Mouse (Mus musculus) gastrocnemius, adult 2 months (tissue): ENCODE measurements around the gene Dera. TPM values are rescaled to one million over a fixed set of nuclear protein-coding genes. Genes with fewer than 3 reads are reported as not detected.

Source experiments
- DNase-seq: peaks from one replicate; pipeline ENCODE4 v3.0.0; 2022
- H3K27ac ChIP-seq: fragments of 200-600 bp; 2 replicates; pipeline ENCODE4 v1.8.1; 2022; ENCODE audit warnings: mild to moderate bottlenecking
- H3K4me3 ChIP-seq: fragments of 200-600 bp; 2 replicates; pipeline ENCODE4 v1.8.1; 2022; ENCODE audit warnings: mild to moderate bottlenecking, moderate library complexity
- CTCF ChIP-seq: fragments of 200-600 bp; IDR thresholded peaks from 2 replicates; pipeline ENCODE4 v1.8.1; 2022; ENCODE audit warnings: antibody characterized with exemption, mild to moderate bottlenecking, moderate library complexity
- intact Hi-C: fragments of 180-260 bp; cut with DNase I; formaldehyde crosslinking; loops from one replicate; pipeline ENCODE4 v1.15.1; 2025
- total RNA-seq, 2 experiments: library from RNA; stranded (reverse); gene quantifications; 2 replicates each; pipeline ENCODE4 v1.2.3; 2021

The Dera gene
- total RNA-seq, 2 experiments from 2014 or later, result 6.3 to 9.5 TPM

DNA sequence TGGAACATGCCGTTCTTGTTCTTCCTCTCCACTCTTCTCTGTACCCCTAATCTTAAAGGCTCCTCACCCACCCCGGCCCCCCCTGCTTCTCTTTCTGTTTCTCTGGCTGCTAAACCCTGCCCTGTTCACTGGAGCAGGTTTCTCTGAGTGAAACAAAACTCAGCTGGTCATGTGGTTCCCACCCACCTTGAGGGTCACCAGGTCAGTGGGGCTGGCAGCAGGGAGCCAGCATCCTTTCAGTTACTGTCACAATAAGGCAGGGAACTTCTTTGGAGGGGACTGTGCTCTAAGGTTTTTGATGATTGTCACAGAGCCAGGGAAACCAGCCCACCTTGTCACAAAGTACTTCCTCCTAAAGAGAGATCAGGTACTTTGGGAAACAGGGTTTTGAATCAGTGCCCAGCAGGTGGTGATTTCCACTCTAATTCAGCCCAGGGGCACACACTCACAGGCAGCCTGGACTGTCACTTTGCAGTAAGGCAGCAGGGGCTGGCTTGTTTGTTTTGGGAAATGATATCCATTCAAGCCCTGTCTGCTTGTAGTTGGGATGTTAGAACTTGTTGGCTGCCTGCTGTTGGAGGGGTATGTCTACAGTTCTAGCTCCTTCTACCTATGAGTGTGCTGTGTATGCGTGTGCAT is 10.3 kb downstream of the Dera start:
- Histone ChIP-seq H3K27ac (no peak overlapping the region), H3K4me3 (no peak overlapping the region)
- TF ChIP-seq CTCF, result no peak
- intact Hi-C loops, result no loop called here
- no peak for DNase-seq

DNA sequence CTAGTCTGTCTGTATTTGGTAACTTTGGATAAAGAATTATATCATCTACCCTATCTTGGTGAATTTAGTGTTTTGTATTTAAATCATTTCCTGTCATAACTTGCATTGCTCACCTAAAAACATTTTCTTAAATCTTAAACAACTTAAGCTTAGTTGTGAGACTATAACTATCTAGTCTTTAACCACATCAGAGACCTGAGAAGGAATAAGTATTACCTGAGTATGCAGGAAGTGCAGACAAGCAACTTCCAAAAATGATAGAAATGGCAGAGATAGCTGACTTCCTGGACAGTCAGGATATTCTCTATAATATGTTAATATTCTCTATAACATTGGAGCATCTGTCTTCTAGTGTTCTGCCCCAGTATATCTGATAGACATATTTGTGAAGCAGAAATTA is 11.8 kb downstream of the Dera start:
- TF ChIP-seq CTCF, result no peak
- intact Hi-C loops, result no loop called here
- H3K27ac ChIP-seq, result no peak overlapping the region
- no peak overlapping the region for H3K4me3 ChIP-seq
- no peak for DNase-seq

DNA sequence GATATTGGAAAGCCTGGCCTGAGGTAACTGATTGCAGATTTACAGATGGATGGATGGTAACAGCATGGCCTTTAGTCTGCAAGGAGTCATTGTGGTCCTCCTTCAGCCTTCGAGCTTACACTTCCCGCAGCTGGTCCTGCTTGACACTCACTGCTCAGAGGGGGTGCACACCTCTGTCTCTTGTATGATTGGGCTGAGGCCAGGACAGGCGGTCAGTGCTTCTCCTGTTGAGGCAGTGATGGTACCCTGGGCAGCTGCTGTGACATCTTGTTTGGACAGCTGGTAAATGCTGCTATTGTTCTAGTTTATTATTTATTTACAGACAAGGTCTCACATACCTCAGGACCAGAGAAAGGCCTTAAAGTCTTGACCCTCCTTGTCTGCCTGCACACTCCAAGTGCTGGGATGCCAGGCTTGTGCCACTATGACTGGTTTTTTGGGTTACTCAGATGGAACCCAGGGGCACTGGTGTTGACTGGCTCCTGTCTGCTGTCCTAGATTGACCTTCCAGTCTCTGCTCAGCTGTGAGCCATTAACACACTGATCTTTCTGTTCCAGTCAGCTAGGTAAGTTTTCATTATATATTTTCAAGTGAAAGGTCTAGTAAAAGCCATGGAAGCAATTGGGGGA is 17.4 kb downstream of the Dera start:
- DNase-seq, result no peak
- Histone ChIP-seq H3K27ac (no peak overlapping the region), H3K4me3 (no peak overlapping the region)
- intact Hi-C loops, result no loop called here
- TF ChIP-seq CTCF, result no peak

DNA sequence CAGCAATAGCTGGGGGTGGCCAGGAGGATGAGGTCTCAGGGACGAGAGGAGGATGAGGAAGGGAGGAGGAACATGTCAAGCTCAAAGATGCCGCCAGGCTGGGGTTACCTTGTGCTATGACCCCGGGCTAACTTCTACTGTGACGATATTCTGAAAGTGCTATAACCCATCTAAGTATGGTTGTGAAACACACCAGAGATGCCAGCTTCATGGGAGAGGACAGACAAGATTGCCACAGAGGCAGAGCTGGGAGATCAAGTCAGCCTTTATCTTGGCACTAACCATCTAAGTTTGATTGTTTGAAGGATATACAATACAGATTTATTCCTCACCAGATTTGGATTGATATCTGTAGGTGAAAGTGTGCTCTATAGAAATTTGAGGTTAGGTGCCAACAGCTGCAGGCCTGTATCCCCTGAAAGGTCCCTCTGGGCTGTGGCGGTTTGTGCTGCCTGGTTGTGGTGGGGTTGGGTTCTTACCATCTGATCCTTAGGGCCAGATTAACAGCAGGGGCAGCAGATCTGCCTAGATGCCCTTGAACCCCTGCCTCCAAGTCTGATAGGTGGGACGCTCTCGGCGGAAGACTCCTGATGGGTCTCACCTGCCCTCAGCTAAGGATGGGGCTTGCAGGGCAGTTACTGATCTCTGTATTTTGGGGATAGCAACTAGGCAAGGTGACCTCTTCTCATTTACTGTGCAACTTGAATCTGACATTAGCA is 18.7 kb downstream of the Dera start:
- Histone ChIP-seq H3K27ac (no peak overlapping the region), H3K4me3 (no peak overlapping the region)
- intact Hi-C loops, result no loop called here
- TF ChIP-seq CTCF, result no peak
- DNase-seq, result no peak

DNA sequence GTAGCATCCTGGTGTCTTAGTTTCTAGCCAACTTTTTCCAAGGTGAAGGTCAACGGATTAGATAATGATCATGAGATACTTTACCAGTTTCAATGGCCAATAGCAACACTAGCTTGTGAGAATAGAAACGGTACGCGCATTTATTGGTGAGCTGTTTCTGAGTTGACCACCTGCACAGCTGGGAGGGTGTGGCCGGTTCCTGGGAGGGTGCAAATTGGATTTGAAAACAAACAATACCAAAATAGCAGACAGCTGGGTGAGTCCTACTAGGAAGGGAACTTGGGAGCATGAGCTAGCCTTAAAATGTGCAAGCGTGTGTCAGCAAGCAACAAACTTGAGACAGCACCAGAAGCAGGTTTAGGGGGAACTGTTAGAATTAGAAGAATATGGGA is 19.3 kb downstream of the Dera start:
- intact Hi-C loops, result no loop called here
- H3K4me3 ChIP-seq, result no peak overlapping the region
- no peak overlapping the region for H3K27ac ChIP-seq
- DNase-seq, result no peak
- TF ChIP-seq CTCF, result no peak

DNA sequence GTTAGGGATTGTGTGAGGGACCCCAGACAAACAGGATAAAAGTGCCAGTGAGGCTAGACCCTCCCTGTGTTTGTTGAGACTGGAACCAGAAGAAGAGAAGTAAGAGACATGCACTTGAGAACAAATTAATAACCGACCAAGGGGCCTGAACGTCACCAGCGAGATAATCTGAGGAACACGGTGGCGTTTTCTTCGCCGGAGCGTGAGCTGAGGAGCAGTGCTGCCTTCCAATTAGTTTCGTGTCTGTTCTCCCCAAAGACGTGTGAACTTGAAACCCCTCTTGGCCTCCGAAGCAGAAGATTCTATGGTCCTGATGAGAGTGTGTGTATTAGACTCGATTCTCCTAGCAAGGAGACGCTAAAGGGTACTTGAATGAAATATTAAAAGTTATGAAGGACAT is 19.8 kb downstream of the Dera start:
- no peak for TF ChIP-seq CTCF
- intact Hi-C loops, result no loop called here
- Histone ChIP-seq H3K4me3 (no peak overlapping the region), H3K27ac (no peak overlapping the region)
- no peak for DNase-seq

DNA sequence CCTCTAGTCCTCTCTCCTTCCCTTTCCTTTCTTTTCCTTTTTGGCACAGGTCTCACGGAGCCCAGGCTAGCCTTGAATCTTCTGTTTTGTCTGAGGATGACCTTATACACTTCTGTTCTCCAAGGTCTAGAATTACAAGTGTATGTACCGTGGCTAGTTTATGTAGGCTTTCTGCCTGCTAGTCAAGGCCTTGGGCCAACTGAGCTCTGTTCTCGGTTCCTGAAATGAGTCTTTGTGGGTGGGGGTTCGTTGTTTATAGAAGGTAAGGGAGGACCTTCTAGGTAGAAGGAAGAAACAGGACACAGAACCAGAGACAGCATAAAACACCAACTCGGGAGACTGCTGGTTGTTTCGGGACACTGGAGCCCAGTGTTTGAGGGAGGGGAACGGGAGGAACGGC is 20.8 kb downstream of the Dera start:
- TF ChIP-seq CTCF, result no peak
- no peak overlapping the region for H3K4me3 ChIP-seq
- intact Hi-C loops, result no loop called here
- no peak overlapping the region for H3K27ac ChIP-seq
- no peak for DNase-seq

DNA sequence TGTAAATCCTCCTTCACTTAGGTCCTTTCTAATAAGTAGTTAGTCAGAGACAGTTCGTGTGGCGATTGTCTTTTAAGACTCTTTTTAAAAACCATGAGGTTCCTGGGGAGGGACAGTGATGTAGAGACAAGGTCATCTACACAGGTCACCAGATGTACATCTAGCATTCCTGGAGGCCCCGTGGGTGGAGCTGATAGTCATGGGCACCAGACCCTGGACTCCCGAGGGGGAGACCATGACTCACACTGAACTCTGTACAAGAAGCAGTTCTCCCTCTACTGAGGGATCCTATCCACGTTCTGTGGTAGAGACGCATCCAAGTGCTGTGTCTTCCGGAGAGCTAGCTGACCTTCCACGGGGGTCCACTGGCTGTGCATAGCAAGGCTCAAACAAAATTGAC is 22.6 kb downstream of the Dera start:
- TF ChIP-seq CTCF, result no peak
- DNase-seq, result no peak
- intact Hi-C loops, result no loop called here
- Histone ChIP-seq H3K27ac (no peak overlapping the region), H3K4me3 (no peak overlapping the region)

DNA sequence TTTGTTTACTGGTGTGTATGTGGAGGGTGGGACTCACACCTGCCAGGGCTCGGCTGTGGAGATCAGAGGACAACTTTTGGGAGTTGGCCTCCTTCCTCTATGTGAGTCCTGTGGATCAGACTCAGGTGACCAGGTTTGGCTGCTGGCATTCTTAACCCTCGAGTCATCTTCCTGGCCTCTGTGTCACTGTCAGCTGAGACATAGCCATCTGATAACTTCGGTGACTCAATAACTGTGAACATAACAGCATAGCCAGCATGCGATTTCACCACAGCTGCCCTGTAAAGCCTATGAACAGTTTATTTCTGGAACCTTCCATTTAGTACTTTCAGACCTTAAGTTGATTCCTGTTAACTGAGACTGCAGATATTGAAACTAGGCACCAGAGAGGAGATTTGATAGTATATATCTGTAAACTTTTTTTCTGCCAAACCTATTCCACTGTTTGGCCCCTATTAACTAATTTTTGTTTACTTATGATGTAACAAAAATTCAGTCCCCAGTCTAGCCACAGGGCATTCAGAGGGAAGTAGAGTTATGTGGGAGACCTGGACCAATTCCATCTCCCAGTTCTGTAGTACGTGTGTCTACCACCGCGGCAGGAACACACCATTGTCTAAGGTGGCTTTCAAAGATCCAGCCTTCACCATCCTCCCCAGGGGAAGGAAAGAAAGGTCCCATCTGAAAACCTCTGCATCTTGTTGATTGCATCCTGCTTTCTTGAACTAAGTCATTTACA is 29.7 kb downstream of the Dera start:
- intact Hi-C loops, result no loop called here
- Histone ChIP-seq H3K27ac (no peak overlapping the region), H3K4me3 (no peak overlapping the region)
- no peak for TF ChIP-seq CTCF
- DNase-seq, result no peak

DNA sequence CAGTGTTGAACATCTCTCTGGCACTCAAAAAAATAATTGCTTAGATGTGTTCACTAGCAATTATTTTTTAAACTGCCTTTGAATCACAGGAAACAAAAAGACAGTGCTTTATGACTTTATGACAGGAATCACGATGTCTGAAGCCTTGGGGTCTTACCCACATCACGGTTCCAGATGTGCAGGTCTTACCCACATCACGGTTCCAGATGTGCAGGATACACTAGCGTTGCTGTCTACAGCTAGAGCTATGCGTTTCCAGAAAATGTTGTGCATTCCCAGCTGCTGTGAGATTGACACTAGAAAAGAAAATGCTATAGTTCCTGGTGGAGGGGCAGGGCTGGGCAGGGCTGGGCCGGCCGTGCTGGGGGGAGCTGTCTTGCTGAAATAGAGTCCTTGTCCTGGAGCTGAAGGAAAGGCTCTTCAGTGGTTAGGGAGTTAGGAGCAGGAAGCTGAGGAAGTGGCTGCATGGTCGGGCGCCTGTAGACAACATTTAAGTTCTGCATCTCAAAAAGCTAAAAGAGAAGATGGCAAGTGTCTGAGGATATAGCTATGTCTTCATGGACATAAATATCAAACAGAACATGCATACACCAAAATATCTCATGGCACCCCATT is 34.7 kb downstream of the Dera start:
- no peak overlapping the region for H3K4me3 ChIP-seq
- no peak for DNase-seq
- H3K27ac ChIP-seq, result no peak overlapping the region
- intact Hi-C loops, result no loop called here
- no peak for TF ChIP-seq CTCF

DNA sequence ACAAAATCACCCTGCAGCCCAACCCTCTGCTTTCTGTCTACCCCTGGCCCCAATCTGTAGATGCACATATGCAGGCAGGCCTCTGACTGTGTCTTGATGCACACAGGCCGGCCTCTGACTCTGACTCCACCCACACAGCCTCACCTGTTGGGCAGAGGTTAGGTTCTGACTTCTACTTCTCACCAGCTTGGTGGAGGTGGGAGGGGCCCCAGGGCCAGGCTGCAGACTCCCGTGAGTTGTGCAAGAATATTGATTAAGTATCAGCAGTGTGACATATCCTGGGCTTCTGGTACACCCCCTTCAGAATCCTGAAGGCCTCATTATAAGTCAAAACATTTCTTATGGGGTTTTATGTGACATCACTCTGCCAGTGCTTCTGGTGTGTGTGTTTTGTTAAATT is 35.3 kb downstream of the Dera start:
- DNase-seq, result no peak
- Histone ChIP-seq H3K4me3 (no peak overlapping the region), H3K27ac (no peak overlapping the region)
- intact Hi-C loops, result loop anchor here (10.0 kb wide), 1 partner anchor 265 kb away; no protein-coding TSS in a partner anchor
- no peak for TF ChIP-seq CTCF

DNA sequence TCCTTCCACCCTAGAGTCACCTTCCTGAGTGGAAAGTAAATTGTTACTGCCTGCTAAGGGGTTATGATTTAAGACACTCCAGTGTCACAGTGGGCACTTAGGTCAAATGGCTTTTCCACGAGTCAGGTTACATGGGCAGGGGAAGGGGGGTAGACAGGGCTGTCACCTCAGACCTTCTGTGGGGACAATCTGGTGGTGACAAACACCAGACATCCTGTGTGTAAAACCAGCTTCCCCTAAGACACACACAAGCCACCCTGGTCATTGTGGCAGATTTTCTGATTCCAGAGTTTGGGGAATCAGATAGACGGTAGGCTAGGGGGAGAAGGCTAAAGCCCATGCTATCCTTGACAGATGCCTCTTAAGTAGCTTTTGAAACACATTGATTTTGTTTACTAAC is 41.1 kb downstream of the Dera start:
- TF ChIP-seq CTCF, result no peak
- Histone ChIP-seq H3K4me3 (no peak overlapping the region), H3K27ac (no peak overlapping the region)
- no peak for DNase-seq
- intact Hi-C loops, result loop anchor here (5.0 to 10.0 kb wide), 2 partner anchors 259 to 357 kb away; no protein-coding TSS in a partner anchor
